Mouse (Mus musculus) 3T3-L1 (cell line): ENCODE measurements around the gene Ralb.

Experiments
- DNase-seq: peaks from one replicate; pipeline ENCODE4 v3.0.0-alpha.2; 2015; ENCODE audit warnings: low read depth, low spot score

Gene Ralb

GRCm38 (mm10) chr1:119494024-119494711 lies 10.4 kb downstream of the Ralb start:
- peak; percentile 48 for DNase-seq

- no peak for DNase-seq
Observed at GRCm38 (mm10) chr1:119492505-119492904, 12.1 kb downstream of the Ralb start.

- DNase-seq = peak; percentile 51
Observed at GRCm38 (mm10) chr1:119492097-119492496, 12.5 kb downstream of the Ralb start.

- DNase-seq = no peak
Observed at GRCm38 (mm10) chr1:119490765-119491164, 13.8 kb downstream of the Ralb start.

GRCm38 (mm10) chr1:119487917-119488590 lies 16.5 kb downstream of the Ralb start:
- DNase-seq = no peak

- DNase-seq = no peak
Observed at GRCm38 (mm10) chr1:119485825-119486224, 18.8 kb downstream of the Ralb start.

- DNase-seq = peak; percentile 56
Observed at GRCm38 (mm10) chr1:119484457-119484856, 20.1 kb downstream of the Ralb start.

GRCm38 (mm10) chr1:119482891-119483290 lies 21.7 kb downstream of the Ralb start:
- no peak for DNase-seq

GRCm38 (mm10) chr1:119481205-119481932 lies 23.2 kb downstream of the Ralb start:
- DNase-seq = peak; percentile 35

- DNase-seq = no peak
Observed at GRCm38 (mm10) chr1:119480678-119481077, 23.9 kb downstream of the Ralb start.

- no peak for DNase-seq
Observed at GRCm38 (mm10) chr1:119479641-119480040, 25.0 kb downstream of the Ralb start.

GRCm38 (mm10) chr1:119476905-119477353 lies 27.7 kb downstream of the Ralb start:
- no peak for DNase-seq

- DNase-seq = no peak
Observed at GRCm38 (mm10) chr1:119474671-119475070, 29.9 kb downstream of the Ralb start.

GRCm38 (mm10) chr1:119472648-119473047 lies 31.9 kb downstream of the Ralb start:
- no peak for DNase-seq

GRCm38 (mm10) chr1:119471793-119472396 lies 32.7 kb downstream of the Ralb start:
- DNase-seq = no peak

- peak; percentile 81 for DNase-seq
Observed at GRCm38 (mm10) chr1:119463386-119463785, 41.2 kb downstream of the Ralb start.

GRCm38 (mm10) chr1:119460062-119460461 lies 44.5 kb downstream of the Ralb start:
- DNase-seq = no peak

- DNase-seq = peak; percentile 88
Observed at GRCm38 (mm10) chr1:119457993-119458605, 46.5 kb downstream of the Ralb start.

GRCm38 (mm10) chr1:119457528-119457855 lies 47.1 kb downstream of the Ralb start:
- peak; percentile 24 for DNase-seq

- peak; percentile 17 for DNase-seq
Observed at GRCm38 (mm10) chr1:119456671-119457527, 47.7 kb downstream of the Ralb start.

- DNase-seq = peak; percentile 76
Observed at GRCm38 (mm10) chr1:119453731-119454130, 50.9 kb downstream of the Ralb start.
